Mouse (Mus musculus) neural tube, embryonic 13.5 days (tissue): ENCODE data around the gene Dnaaf3. TPM values are rescaled to one million over a fixed set of nuclear protein-coding genes. Genes with fewer than 3 reads are reported as not detected.

Source experiments
- ATAC-seq: fragments of 200-750 bp; cut with Nextera tagmentation; 2 replicates; pipeline ENCODE4 v1.8.0; 2017; ENCODE audit warnings: low read depth, mild to moderate bottlenecking, moderate TSS enrichment, moderate library complexity
- H3K27ac ChIP-seq: fragments of 300-500 bp; sonication (generic); replicated peaks from 2 replicates; pipeline ENCODE4 v1.5.1; 2015; ENCODE audit warnings: moderate library complexity, mild to moderate bottlenecking, inconsistent platforms
- H3K27me3 ChIP-seq: fragments of 300-500 bp; sonication (generic); 2 replicates; pipeline ENCODE4 v1.6.1; 2015; ENCODE audit warnings: mild to moderate bottlenecking, inconsistent platforms
- H3K36me3 ChIP-seq: fragments of 300-500 bp; sonication (generic); 2 replicates; pipeline ENCODE4 v1.6.1; 2015; ENCODE audit warnings: mild to moderate bottlenecking, inconsistent platforms
- H3K4me1 ChIP-seq: fragments of 300-500 bp; sonication (generic); replicated peaks from 2 replicates; pipeline ENCODE4 v1.6.1; 2015; ENCODE audit warnings: inconsistent platforms
- H3K4me2 ChIP-seq: fragments of 300-500 bp; sonication (generic); 2 replicates; pipeline ENCODE4 v1.6.1; 2015; ENCODE audit warnings: inconsistent platforms, mild to moderate bottlenecking, moderate library complexity
- H3K4me3 ChIP-seq: fragments of 300-500 bp; sonication (generic); 2 replicates; pipeline ENCODE4 v1.5.1; 2015; ENCODE audit warnings: mild to moderate bottlenecking, inconsistent platforms
- H3K9ac ChIP-seq: fragments of 300-500 bp; sonication (generic); 2 replicates; pipeline ENCODE4 v1.6.1; 2015; ENCODE audit warnings: moderate library complexity, mild to moderate bottlenecking, inconsistent platforms
- H3K9me3 ChIP-seq: fragments of 300-500 bp; sonication (generic); 2 replicates; pipeline ENCODE4 v1.6.1; 2016; ENCODE audit warnings: inconsistent platforms
- WGBS: fragments of 180-500 bp; shearing (Covaris S2); methylation state at CpG from one replicate; pipeline ENCODE4 v1.1.7; 2015; 5-methylcytosine and 5-hydroxymethylcytosine counted together
- polyA plus RNA-seq: library from polyadenylated mRNA; unstranded; fragments of >200 nt; fragmentation: Nextera tagmentation; extraction: Ambion mirVana; gene quantifications from 2 replicates; pipeline ENCODE4 v1.2.1, GENCODE M21; 2015

Gene Dnaaf3
- polyA plus RNA-seq, 1 experiment from 2014 or later, result 1.1 TPM

GRCm38 (mm10) chr7:4516332-4517050, 15.8 kb downstream of the Dnaaf3 start, which contains the start of gene Tnnt1:
Gene Tnnt1 (minus strand): TSS chr7:4516382.
- peaks cover 17% of the 10 kb centered on the region for H3K4me1 ChIP-seq
- H3K36me3 ChIP-seq, result no peaks in the 10 kb centered on the region
- peaks cover 11% of the 10 kb centered on the region for H3K27me3 ChIP-seq
- H3K4me2 ChIP-seq, result no peak within 1 kb of the TSS
- no peak within 1 kb of the TSS for H3K9ac ChIP-seq
- H3K27ac ChIP-seq, result no peak within 1 kb of the TSS
- no peak within 1 kb of the TSS for H3K4me3 ChIP-seq
- 12% methylated on average over 4 of the region's 4 CpGs for WGBS
- ATAC-seq, result no peak
- H3K9me3 ChIP-seq, result no peaks in the 10 kb centered on the region

GRCm38 (mm10) chr7:4515853-4516252, 16.4 kb downstream of the Dnaaf3 start:
- no peaks in the 10 kb centered on the region for H3K9me3 ChIP-seq

GRCm38 (mm10) chr7:4513829-4514712, 18.2 kb downstream of the Dnaaf3 start:
- H3K27me3 ChIP-seq, result no peaks in the 10 kb centered on the region
- peak overlapping the region; percentile 22; the same call in 1 of the 2 replicates for H3K9ac ChIP-seq
- H3K27ac ChIP-seq, result no peak overlapping the region

More at GRCm38 (mm10) chr7:4515853-4516252, 16.4 kb downstream of the Dnaaf3 start:
- 60% methylated on average over 6 of the region's 6 CpGs for WGBS
- Histone ChIP-seq H3K4me2 (no peak overlapping the region), H3K4me3 (no peak overlapping the region), H3K4me1 (peaks cover 12% of the 10 kb centered on the region), H3K9ac (no peak overlapping the region), H3K27me3 (peaks cover 9% of the 10 kb centered on the region), H3K27ac (no peak overlapping the region), H3K36me3 (no peaks in the 10 kb centered on the region)
- ATAC-seq, result no peak

DNA sequence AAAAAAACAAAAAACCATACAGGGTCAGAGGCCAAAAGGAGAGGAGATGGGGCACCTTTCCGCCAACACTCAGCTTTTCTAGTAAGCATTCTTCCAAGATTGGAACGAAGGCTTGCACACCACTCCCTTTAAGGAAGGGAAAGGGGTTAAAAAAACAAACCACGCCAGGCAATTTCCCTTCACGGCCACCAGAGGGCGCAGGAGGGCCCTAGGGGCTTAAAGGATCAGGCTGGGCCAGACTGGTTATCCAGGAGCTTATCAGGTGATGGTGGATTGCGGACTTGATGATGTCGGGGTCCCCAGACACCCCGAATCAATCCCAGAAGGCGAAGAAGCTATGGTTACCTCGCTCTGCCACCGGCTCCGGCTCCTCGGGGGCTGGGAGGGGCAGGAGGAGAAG, 19.0 kb downstream of the Dnaaf3 start:
- Histone ChIP-seq H3K4me3 (no peak overlapping the region), H3K27ac (no peak overlapping the region), H3K36me3 (no peaks in the 10 kb centered on the region), H3K9ac (no peak overlapping the region), H3K4me1 (peaks cover 8% of the 10 kb centered on the region; the same call in 1 of the 2 replicates), H3K9me3 (no peaks in the 10 kb centered on the region), H3K4me2 (no peak overlapping the region), H3K27me3 (no peaks in the 10 kb centered on the region)
- WGBS, result 23% methylated on average over 13 of the region's 13 CpGs
- no peak for ATAC-seq

More at GRCm38 (mm10) chr7:4513829-4514712, 18.2 kb downstream of the Dnaaf3 start:
- peaks cover 8% of the 10 kb centered on the region; the same call in 1 of the 2 replicates for H3K4me1 ChIP-seq
- H3K4me3 ChIP-seq, result no peak overlapping the region
- H3K4me2 ChIP-seq, result no peak overlapping the region
- WGBS, result 51% methylated on average over 6 of the region's 6 CpGs
- H3K36me3 ChIP-seq, result no peaks in the 10 kb centered on the region
- no peak for ATAC-seq
- no peaks in the 10 kb centered on the region for H3K9me3 ChIP-seq

- ATAC-seq, result no peak
- Histone ChIP-seq H3K36me3 (no peaks in the 10 kb centered on the region), H3K27me3 (no peaks in the 10 kb centered on the region), H3K4me2 (no peak overlapping the region), H3K4me1 (peaks cover 8% of the 10 kb centered on the region; the same call in 1 of the 2 replicates), H3K9ac (no peak overlapping the region), H3K4me3 (no peak overlapping the region), H3K27ac (no peak overlapping the region), H3K9me3 (no peaks in the 10 kb centered on the region)
- WGBS, result 80% methylated on average over 8 of the region's 8 CpGs
These were observed 20.6 kb downstream of the Dnaaf3 start for GRCm38 (mm10) chr7:4511489-4512224.

- no peaks in the 10 kb centered on the region for H3K4me1 ChIP-seq
- H3K4me2 ChIP-seq, result peak overlapping the region; percentile 14; the same call in 1 of the 2 replicates
- no peak overlapping the region for H3K27ac ChIP-seq
- H3K4me3 ChIP-seq, result no peak overlapping the region
- 14% methylated on average over 24 of the region's 24 CpGs for WGBS
- H3K36me3 ChIP-seq, result no peaks in the 10 kb centered on the region
- peak; percentile 41; the same call in 1 of the 2 replicates for ATAC-seq
- H3K9ac ChIP-seq, result no peak overlapping the region
- H3K9me3 ChIP-seq, result no peaks in the 10 kb centered on the region
- no peaks in the 10 kb centered on the region for H3K27me3 ChIP-seq
These were observed 22.2 kb downstream of the Dnaaf3 start for GRCm38 (mm10) chr7:4509863-4510608.

DNA sequence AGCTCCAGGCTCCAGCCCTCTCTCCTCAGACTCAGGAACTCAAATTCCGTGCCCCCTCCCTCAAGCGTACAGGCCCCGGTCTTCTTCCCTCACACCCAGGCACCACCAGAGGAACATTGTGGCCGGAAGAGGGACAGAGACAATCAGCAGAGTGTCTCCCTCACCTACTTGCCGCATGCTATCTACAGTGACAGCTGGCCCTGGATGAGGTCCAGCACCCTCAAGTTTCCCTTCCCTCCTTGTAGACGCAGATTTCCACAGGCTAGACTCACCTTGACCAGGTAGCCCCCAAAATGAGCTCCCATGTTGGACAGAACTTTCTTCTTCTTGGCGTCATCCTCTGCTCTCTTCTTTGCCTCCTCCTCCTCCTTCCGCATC, 23.5 kb downstream of the Dnaaf3 start:
- Histone ChIP-seq H3K4me3 (no peak overlapping the region), H3K27me3 (no peaks in the 10 kb centered on the region), H3K27ac (no peak overlapping the region), H3K36me3 (no peaks in the 10 kb centered on the region), H3K9ac (no peak overlapping the region), H3K4me1 (no peaks in the 10 kb centered on the region), H3K4me2 (no peak overlapping the region), H3K9me3 (no peaks in the 10 kb centered on the region)
- WGBS, result 90% methylated on average over 8 of the region's 8 CpGs
- ATAC-seq, result no peak

DNA sequence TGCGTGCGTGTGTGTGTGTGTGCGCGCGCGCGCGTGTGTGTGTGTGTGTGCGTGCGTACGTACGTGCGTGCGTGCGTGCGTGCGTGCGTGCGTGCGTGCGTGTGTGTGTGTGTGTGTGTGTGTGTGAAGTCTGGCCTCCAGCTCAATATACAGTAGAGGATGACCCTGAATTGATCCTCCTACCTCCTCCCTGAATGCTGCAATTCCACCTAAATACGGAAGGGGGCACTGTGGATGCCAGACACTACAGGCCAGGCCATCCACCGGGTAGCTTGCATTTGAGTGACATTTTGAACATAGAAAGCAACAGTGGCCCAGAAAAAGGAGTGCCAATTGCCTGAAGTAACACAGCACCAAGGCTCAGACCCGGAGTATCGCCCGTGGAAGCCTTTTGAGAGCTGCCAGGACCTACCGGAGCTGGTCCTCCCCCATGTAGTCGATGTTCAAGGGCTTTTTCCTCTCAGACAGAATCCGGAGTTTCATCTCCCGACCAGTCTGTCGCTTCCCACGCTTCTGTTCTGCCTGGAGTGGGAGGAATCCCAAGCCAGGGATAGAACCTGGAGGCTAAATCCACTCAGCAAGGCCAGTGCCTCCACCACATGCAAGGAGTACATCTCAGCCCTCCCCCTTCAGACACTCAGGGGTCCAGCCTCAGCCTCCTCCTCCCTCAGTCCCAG, 24.1 kb downstream of the Dnaaf3 start:
- H3K36me3 ChIP-seq, result no peaks in the 10 kb centered on the region
- no peaks in the 10 kb centered on the region for H3K27me3 ChIP-seq
- no peak overlapping the region for H3K4me3 ChIP-seq
- no peak for ATAC-seq
- no peak overlapping the region for H3K9ac ChIP-seq
- H3K4me1 ChIP-seq, result no peaks in the 10 kb centered on the region
- H3K4me2 ChIP-seq, result no peak overlapping the region
- H3K9me3 ChIP-seq, result no peaks in the 10 kb centered on the region
- no peak overlapping the region for H3K27ac ChIP-seq
- WGBS, result 73% methylated on average over 12 of the region's 32 CpGs

- WGBS, result 73% methylated on average over 4 of the region's 4 CpGs
- H3K4me2 ChIP-seq, result no peak overlapping the region
These were observed 25.0 kb downstream of the Dnaaf3 start for GRCm38 (mm10) chr7:4507220-4507619.

GRCm38 (mm10) chr7:4504646-4505435, 27.4 kb downstream of the Dnaaf3 start:
- Histone ChIP-seq H3K36me3 (no peaks in the 10 kb centered on the region), H3K4me3 (no peak overlapping the region), H3K9ac (no peak overlapping the region), H3K4me1 (peaks cover 15% of the 10 kb centered on the region), H3K27me3 (no peaks in the 10 kb centered on the region), H3K9me3 (no peaks in the 10 kb centered on the region), H3K27ac (no peak overlapping the region), H3K4me2 (no peak overlapping the region)
- no peak for ATAC-seq
- 65% methylated on average over 11 of the region's 11 CpGs for WGBS

More at GRCm38 (mm10) chr7:4507220-4507619, 25.0 kb downstream of the Dnaaf3 start:
- 0 out of 2 replicates have a peak, but pooled peaks cover 4% of the 10 kb centered on the region for H3K4me1 ChIP-seq
- H3K4me3 ChIP-seq, result no peak overlapping the region
- H3K36me3 ChIP-seq, result no peaks in the 10 kb centered on the region
- no peak for ATAC-seq
- no peaks in the 10 kb centered on the region for H3K27me3 ChIP-seq
- H3K27ac ChIP-seq, result no peak overlapping the region
- H3K9ac ChIP-seq, result no peak overlapping the region
- H3K9me3 ChIP-seq, result no peaks in the 10 kb centered on the region
